Mouse (Mus musculus) T-helper 2 cell (primary cell): ENCODE measurements around the gene Tulp1.
"Not testable (repeated sequence)": the region's sequence is repeated elsewhere in the genome, so short reads cannot be mapped to it uniquely, and the experiment has no call there.

Source experiments
- in situ Hi-C: fragments of 300-600 bp; cut with MboI, MseI; formaldehyde crosslinking; loops from one replicate; pipeline ENCODE4 v1.15.1; 2025; ENCODE audit warnings: high pct_unique_total_duplicates

Gene Tulp1

DNA sequence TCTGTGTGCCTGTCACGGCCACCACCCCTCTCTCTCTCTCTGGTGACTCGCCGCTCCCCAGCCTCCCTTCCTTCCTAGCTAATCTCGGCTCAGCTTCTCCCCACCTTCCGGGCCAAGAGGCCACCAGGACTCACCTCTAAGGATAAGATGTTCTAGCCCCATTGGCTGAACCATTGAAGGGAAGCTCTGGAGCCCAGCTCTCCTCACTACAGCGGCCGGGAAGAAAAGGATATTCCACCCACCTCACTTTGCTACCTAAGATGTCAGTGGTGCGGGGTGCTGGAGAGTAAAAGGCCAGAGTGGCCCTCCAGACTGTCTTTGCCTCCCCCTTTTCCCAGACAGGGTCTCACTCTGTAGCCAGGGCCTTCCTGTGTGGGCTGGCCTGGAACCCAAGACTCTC, at the start of gene Tulp1:
Gene Tulp1, minus strand, starts transcription at position 101 of the 400 bp plus-strand sequence.
- in situ Hi-C loops, result no loop called here

DNA sequence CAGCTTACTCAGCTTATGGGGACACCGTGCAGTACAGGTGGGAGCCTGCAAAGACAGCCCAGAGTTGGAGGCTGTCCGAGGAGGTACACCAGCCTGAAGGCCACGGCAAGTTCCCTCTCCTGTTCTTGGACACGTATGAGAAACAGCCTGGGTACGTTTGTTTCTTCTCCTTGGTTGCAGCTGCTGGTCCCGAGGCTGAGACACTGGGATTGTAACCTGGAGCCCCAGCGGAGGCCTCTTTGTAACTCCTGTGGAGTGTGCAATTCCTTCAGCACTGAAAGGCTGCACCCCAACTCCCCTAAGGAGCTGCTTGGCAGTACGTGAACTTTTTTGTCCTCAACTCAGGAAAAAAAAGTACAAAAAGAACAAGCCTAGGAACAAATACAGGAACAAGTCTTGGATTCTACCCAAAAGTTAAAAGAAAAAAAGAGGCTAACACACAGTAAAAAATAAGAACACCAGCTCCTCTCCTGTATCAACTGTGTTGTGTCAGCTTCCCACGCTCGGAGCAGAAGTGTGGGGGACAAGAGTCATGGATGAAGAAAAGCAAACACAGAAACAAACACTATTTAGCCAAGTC, 46.4 kb upstream of the Tulp1 start:
- in situ Hi-C loops, result no loop called here

- in situ Hi-C loops, result no loop called here
Measured at GRCm38 (mm10) chr17:28410731-28411130, 45.7 kb upstream of the Tulp1 start.

- in situ Hi-C loops, result no loop called here
Measured at GRCm38 (mm10) chr17:28408251-28408918, 43.4 kb upstream of the Tulp1 start.

GRCm38 (mm10) chr17:28407418-28408250, 42.6 kb upstream of the Tulp1 start:
- in situ Hi-C loops, result no loop called here

GRCm38 (mm10) chr17:28406471-28406870, 41.4 kb upstream of the Tulp1 start:
- in situ Hi-C loops, result no loop called here

DNA sequence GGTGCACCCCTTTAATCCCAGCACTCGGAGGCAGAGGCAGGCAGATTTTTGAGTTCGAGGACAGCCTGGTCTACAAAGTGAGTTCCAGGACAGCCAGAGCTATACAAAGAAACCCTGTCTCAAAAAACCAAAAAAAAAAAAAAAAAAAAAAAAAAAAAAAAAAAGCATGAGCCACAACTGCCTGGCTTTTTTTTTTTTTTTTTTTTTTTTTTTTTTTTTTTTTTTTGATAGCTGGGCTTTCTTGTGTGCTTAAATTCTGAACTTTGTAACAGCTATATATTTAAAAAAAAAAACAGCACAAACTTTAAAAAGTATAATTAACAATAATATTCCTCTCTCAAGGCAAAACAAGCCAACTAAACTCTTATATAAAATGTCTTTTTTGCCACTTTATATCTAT, 39.7 kb upstream of the Tulp1 start:
- in situ Hi-C loops, result not testable (repeated sequence)

DNA sequence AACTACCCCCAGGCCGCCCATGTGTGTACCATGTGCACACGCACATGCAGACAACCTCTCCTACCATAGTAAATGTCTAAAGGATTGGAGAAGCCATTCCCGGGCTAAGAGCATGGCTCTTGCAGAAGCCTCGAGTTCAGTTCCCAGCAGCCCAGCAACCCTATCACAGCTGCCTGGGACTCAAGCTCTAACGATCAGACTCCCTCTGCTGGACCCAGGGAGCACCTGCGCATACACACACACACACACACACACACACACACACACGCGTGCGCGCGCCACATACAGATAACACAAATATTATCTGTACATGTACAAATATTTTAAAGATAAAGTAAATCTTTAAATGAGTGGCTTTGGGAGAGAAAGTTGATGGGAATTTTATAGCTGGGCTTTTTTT, 39.3 kb upstream of the Tulp1 start:
- in situ Hi-C loops, result no loop called here

DNA sequence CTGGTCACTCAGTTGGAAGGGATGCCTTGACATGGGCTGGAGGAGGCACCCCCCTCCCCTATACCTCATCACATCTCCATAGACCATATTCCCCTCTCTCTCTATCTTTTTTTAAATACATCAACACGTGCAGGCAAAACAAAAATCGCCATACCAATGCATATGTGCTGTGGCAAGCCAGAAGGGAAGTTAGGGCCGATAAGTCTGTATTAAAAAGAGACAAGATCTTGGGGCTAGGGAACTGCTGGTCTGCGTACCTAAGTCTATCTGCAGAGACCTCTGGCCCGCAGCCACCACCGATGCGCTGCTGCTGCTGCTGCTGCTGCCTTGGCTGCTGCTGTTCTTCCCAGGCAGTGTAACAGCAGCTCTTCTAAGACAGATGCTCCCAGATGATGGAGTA, 30.0 kb upstream of the Tulp1 start:
- in situ Hi-C loops, result no loop called here

DNA sequence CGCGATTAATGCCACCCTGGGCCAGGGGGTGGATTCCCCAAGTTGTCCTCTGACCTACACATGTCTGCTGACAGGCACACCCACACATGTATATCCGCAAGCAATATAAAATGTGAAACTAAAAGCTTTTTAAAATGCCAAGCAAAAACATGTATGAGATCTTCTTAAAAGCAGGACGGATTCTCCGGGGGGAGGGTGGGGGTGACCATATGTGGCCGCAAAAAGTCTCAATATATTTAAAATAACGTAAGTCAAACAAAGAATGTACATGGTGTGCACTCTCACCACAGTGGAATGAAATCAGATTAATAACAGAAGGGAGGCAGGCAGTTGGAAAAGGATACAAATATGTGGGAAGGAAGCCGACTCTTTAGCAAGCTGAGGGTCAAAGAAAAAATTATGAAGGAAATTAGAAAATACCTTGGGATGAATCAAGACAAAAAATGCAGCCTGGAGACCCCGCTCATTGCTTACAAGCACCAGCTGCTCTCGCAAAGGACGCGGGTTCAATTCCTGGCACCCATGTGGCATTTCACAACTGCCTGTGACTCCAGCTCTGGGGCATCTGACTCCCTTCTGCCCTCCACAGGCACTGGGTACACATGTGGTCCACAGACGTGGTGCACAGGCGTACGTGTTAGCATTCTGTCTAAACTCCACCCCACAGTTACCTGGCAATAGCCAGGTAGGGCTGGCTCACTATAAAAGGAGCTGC, 29.2 kb upstream of the Tulp1 start:
- in situ Hi-C loops, result no loop called here

DNA sequence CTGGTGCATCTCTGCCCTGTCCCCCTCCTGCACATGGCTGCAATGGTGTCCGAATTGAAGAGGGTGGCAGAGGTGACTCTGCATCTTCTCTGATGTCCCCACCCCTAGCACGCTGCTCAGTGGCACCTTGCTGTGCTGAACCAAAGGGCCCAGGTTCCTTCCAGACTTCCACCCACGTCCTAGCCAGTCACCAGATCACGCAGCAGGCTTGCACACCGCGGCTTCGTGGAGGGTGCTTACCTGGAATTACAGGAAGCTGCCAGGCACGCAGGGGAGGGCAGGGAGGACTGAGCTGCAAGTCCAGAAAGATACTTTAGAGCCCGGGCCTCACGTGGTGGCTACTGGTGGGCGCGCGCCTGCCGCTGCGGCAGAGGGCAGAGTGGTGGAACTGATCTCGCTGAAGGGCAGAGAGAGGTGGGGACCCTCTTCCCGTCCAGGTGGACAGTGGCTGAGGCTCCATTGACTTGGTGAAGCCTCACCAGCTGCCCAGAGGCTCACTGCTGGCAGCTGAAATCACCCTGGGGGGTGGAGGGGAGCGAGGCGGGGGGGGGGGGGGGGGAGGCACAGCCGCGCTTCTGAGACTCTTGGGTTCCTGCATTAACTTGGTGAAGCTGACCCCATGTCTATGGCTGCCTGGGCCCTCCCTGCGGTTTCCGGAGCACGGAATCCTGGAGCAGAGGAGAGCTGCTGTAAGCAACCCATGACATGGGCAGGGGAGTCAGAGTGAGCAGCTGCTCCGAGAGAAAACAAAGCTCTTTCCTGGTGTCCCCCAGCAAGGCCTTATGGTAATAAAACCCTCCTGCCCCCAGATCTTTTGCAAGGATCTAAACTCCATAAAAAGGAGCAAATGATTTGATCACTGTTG, 26.8 kb upstream of the Tulp1 start:
- in situ Hi-C loops, result no loop called here

GRCm38 (mm10) chr17:28388534-28388933, 23.5 kb upstream of the Tulp1 start:
- in situ Hi-C loops, result loop anchor here (10.0 kb wide), 1 partner anchor 146 kb away; the partner anchor contains the start of gene Armc12

GRCm38 (mm10) chr17:28386150-28386905, 21.3 kb upstream of the Tulp1 start:
- in situ Hi-C loops, result loop anchor here (10.0 kb wide), 1 partner anchor 148 kb away; the partner anchor contains the start of gene Armc12

- in situ Hi-C loops, result loop anchor here (10.0 kb wide), 1 partner anchor 151 kb away; the partner anchor contains the start of gene Armc12
Measured at GRCm38 (mm10) chr17:28384298-28384697, 19.3 kb upstream of the Tulp1 start.

- in situ Hi-C loops, result loop anchor here (10.0 kb wide), 1 partner anchor 155 kb away; the partner anchor contains the start of gene Armc12
Measured at GRCm38 (mm10) chr17:28380255-28380654, 15.2 kb upstream of the Tulp1 start.

- in situ Hi-C loops, result no loop called here
Measured at GRCm38 (mm10) chr17:28375592-28376061, 10.6 kb upstream of the Tulp1 start.

GRCm38 (mm10) chr17:28374494-28374893, 9.5 kb upstream of the Tulp1 start:
- in situ Hi-C loops, result no loop called here

DNA sequence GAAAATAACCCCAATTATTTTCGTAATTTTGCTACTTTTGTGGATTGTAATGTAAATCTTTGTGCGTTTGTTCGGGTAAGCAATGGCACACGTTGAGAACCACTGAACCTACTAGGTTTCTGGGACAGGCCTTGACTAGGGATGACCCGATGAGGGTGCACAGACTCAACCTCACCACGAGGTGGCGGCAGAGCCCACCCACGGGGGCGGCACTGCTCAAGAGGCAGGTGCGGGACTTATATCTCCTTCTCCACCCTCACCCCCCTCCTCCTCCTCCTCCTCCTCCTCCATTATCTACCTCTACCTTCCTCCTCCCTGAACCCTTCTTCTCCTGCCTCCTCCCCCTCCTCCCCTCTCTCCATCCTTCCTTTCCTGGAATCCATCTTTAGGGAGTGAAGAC, 8.8 kb upstream of the Tulp1 start:
- in situ Hi-C loops, result no loop called here

DNA sequence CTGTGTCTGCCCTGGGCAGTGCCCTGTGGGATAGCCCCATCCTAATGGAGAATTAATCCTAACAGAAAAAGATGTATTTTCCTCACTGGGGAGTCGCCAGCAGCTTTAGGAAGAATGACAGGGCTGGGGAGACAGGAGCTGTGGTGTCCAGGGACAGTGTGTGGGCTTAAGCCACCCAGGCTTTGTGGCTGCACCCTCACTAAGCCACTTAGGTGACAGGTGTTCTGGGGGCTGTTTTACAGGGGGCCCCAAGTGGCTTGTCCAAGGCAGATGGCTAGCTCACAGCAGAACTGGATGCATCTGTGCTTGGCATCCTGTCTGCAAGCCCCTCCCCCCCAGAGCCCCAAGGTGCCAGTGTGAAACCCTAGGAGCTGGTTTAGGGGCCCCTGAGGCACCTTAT, 6.9 kb upstream of the Tulp1 start:
- in situ Hi-C loops, result no loop called here

DNA sequence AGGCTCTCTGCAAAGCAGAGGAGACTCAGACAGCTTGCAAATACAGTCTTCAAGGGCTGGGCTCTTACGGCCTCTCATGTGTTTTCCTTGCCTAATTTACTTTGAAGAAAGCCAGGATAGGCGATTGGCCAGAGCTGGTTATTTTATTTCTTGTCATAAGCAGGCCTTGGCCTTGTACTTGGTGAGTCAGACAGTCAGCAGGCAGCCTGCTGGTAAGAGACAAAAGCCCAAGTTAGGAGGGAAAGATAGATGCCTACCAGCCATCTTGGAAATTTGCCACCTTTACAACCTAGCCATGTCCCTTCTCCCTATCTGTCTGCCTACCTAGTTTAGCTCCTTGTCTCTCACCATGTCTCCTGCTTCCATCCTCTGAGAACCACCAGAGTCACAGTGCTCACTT, 6.3 kb upstream of the Tulp1 start:
- in situ Hi-C loops, result no loop called here
